27 mouse cellular contexts compared by ENCODE assay signal in the genomic region with DNA sequence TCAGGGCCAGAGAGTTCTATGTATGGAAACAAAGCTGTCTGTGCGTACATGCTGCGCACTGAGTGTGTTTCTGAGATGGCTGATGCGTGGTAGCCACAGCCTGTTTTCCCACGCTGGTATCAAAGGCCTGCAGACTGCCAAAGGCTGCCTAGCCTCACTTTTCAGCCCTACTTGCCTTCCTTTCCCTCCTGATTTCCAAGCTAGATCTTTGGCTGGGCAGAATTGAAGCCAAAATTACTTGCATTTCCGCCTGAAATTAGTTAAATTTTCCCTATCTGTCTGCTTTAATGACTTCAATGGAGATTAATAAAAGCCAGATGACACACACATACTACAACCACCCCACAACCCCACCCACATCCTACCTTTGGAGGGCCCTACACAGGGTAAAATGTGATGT. TPM values are rescaled to one million over a fixed set of nuclear protein-coding genes. Genes with fewer than 3 reads are reported as not detected.
DNase-seq lines count a peak whose midpoint lies in the region; ATAC-seq and TF ChIP-seq lines count a peak whose summit lies in the region.
"Had no signal": no experiment of that assay in that cellular context is flagged by ENCODE, and none has a peak within 500 bp of the region (broad histone marks: within the 10 kb centered on the region; RNA-seq: fewer than 3 reads in every experiment).

No protein-coding gene starts in this region.

- H3K27me3 ChIP-seq in heart, embryonic 13.5 days (replicated peaks) = peaks cover 96% of the 10 kb centered on the region
- H3K27me3 ChIP-seq in heart, embryonic 10.5 days (ENCODE audit: insufficient read depth, poor library complexity, severe bottlenecking) = peaks cover 100% of the 10 kb centered on the region
- H3K27me3 ChIP-seq in kidney, embryonic 15.5 days = peaks cover 97% of the 10 kb centered on the region
- H3K27me3 ChIP-seq in midbrain, embryonic 13.5 days = peaks cover 97% of the 10 kb centered on the region
- H3K27me3 ChIP-seq in midbrain, postnatal 0 days (ENCODE audit: insufficient read depth, low read length) = peaks cover 86% of the 10 kb centered on the region
- peaks cover 94% of the 10 kb centered on the region for H3K27me3 ChIP-seq in limb, embryonic 15.5 days

- no peak for ATAC-seq in heart, embryonic 13.5 days (ENCODE audit: extremely low read depth, insufficient number of reproducible peaks, low FRiP score, low TSS enrichment)
- no peak for ATAC-seq in kidney, embryonic 15.5 days (replicated peaks; ENCODE audit: low FRiP score)
- ATAC-seq in midbrain, embryonic 13.5 days = no peak
- no peak for ATAC-seq in midbrain, postnatal 0 days (ENCODE audit: low FRiP score)
- no peak for ATAC-seq in limb, embryonic 15.5 days (ENCODE audit: insufficient number of reproducible peaks, low FRiP score, low TSS enrichment, low read depth)
- ATAC-seq: forebrain, embryonic 15.5 days; Patski had no signal

- 63% methylated on average over 5 of the region's 5 CpGs for WGBS in heart, embryonic 13.5 days
- WGBS in heart, embryonic 10.5 days = 35% methylated on average over 5 of the region's 5 CpGs
- WGBS in kidney, embryonic 15.5 days = 51% methylated on average over 5 of the region's 5 CpGs
- 21% methylated on average over 5 of the region's 5 CpGs for WGBS in midbrain, embryonic 13.5 days
- whole genome bisulfite sequencing in midbrain, postnatal 0 days = 36% methylated on average over 5 of the region's 5 CpGs
- 58% methylated on average over 5 of the region's 5 CpGs for WGBS in limb, embryonic 15.5 days

- TF ChIP-seq CTCF in midbrain, postnatal 0 days (IDR thresholded peaks at IDR 0.05) = no peak

- no peak overlapping the region for H3K27ac ChIP-seq in heart, embryonic 13.5 days (replicated peaks)
- H3K27ac ChIP-seq in heart, embryonic 10.5 days = no peak overlapping the region
- H3K27ac ChIP-seq in kidney, embryonic 15.5 days = no peak overlapping the region
- H3K27ac ChIP-seq in midbrain, embryonic 13.5 days = no peak overlapping the region
- no peak overlapping the region for H3K27ac ChIP-seq in midbrain, postnatal 0 days (ENCODE audit: low read depth, low read length)
- no peak overlapping the region for H3K27ac ChIP-seq in limb, embryonic 15.5 days
- H3K27ac ChIP-seq: forebrain, embryonic 15.5 days; kidney, postnatal 0 days; liver, embryonic 14.5 days had no signal

- peaks cover 37% of the 10 kb centered on the region for H3K4me1 ChIP-seq in heart, embryonic 13.5 days
- peaks cover 35% of the 10 kb centered on the region for H3K4me1 ChIP-seq in heart, embryonic 10.5 days
- H3K4me1 ChIP-seq in kidney, embryonic 15.5 days = peaks cover 40% of the 10 kb centered on the region
- peaks cover 35% of the 10 kb centered on the region for H3K4me1 ChIP-seq in midbrain, embryonic 13.5 days (replicated peaks)
- H3K4me1 ChIP-seq in midbrain, postnatal 0 days (ENCODE audit: insufficient read depth, low read length) = peaks cover 5% of the 10 kb centered on the region; the same call in 1 of the 2 replicates
- peaks cover 38% of the 10 kb centered on the region for H3K4me1 ChIP-seq in limb, embryonic 15.5 days

- H3K9me3 ChIP-seq in heart, embryonic 13.5 days = no peaks in the 10 kb centered on the region
- H3K9me3 ChIP-seq in heart, embryonic 10.5 days = no peaks in the 10 kb centered on the region
- no peaks in the 10 kb centered on the region for H3K9me3 ChIP-seq in kidney, embryonic 15.5 days (replicated peaks)
- H3K9me3 ChIP-seq in midbrain, embryonic 13.5 days = no peaks in the 10 kb centered on the region
- no peaks in the 10 kb centered on the region for H3K9me3 ChIP-seq in midbrain, postnatal 0 days (ENCODE audit: low read length)
- no peaks in the 10 kb centered on the region for H3K9me3 ChIP-seq in limb, embryonic 15.5 days
- H3K9me3 ChIP-seq: forebrain, embryonic 15.5 days had no signal

- no peak for DNase-seq in heart, embryonic 10.5 days (ENCODE audit: low spot score)
- no peak for DNase-seq in kidney, adult 8-10 months
- no peak for DNase-seq in midbrain, postnatal 0 days (ENCODE audit: low spot score)
- DNase-seq in right cerebral cortex, adult 2 months (ENCODE audit: low spot score in 2 of 2) = no peak
- DNase-seq: adrenal gland, postnatal 36 days; cerebellum, adult 9-10 months; gastrocnemius, postnatal 10 days; heart, postnatal 4 days; right cerebral cortex, postnatal 25 days; spleen, adult 18-20 months had no signal

- H3K4me2 ChIP-seq in heart, embryonic 13.5 days = peak overlapping the region; percentile 79; the same call in 1 of the 2 replicates
- H3K4me2 ChIP-seq in kidney, embryonic 15.5 days = peak overlapping the region; percentile 79; the same call in 1 of the 2 replicates
- peak overlapping the region; percentile 7; the same call in 1 of the 2 replicates for H3K4me2 ChIP-seq in midbrain, embryonic 13.5 days (replicated peaks)
- no peak overlapping the region for H3K4me2 ChIP-seq in midbrain, postnatal 0 days (ENCODE audit: low read depth, low read length, poor library complexity, severe bottlenecking)
- H3K4me2 ChIP-seq in limb, embryonic 15.5 days = no peak overlapping the region

- no peaks in the 10 kb centered on the region for H3K36me3 ChIP-seq in heart, embryonic 13.5 days
- no peaks in the 10 kb centered on the region for H3K36me3 ChIP-seq in heart, embryonic 10.5 days
- H3K36me3 ChIP-seq in kidney, embryonic 15.5 days = no peaks in the 10 kb centered on the region
- H3K36me3 ChIP-seq in midbrain, embryonic 13.5 days = no peaks in the 10 kb centered on the region
- H3K36me3 ChIP-seq in midbrain, postnatal 0 days (ENCODE audit: insufficient read depth, low read length) = no peaks in the 10 kb centered on the region
- H3K36me3 ChIP-seq in limb, embryonic 15.5 days = no peaks in the 10 kb centered on the region
- H3K36me3 ChIP-seq: forebrain, embryonic 15.5 days; G1E had no signal

- H3K4me3 ChIP-seq in heart, embryonic 13.5 days = no peak overlapping the region; the same call in 1 of the 2 replicates
- H3K4me3 ChIP-seq in heart, embryonic 10.5 days = no peak overlapping the region
- H3K4me3 ChIP-seq in kidney, embryonic 15.5 days (replicated peaks) = peak overlapping the region; percentile 48
- 0 out of 2 replicates have a peak overlapping the region, but pooled peaks have one; percentile 47 for H3K4me3 ChIP-seq in midbrain, embryonic 13.5 days (replicated peaks)
- H3K4me3 ChIP-seq in midbrain, postnatal 0 days (ENCODE audit: low read depth, low read length) = no peak overlapping the region
- H3K4me3 ChIP-seq in limb, embryonic 15.5 days = 0 out of 2 replicates have a peak overlapping the region, but pooled peaks have one; percentile 49

- H3K9ac ChIP-seq in heart, embryonic 13.5 days = no peak overlapping the region
- H3K9ac ChIP-seq in kidney, embryonic 15.5 days = no peak overlapping the region
- no peak overlapping the region for H3K9ac ChIP-seq in midbrain, embryonic 13.5 days (replicated peaks)
- H3K9ac ChIP-seq in midbrain, postnatal 0 days (replicated peaks; ENCODE audit: low read length, poor library complexity, severe bottlenecking) = no peak overlapping the region
- H3K9ac ChIP-seq in limb, embryonic 15.5 days = no peak overlapping the region
- H3K9ac ChIP-seq: forebrain, embryonic 15.5 days; liver, embryonic 14.5 days; lung, embryonic 14.5 days had no signal

RNA-seq across cellular contexts. Expression of a gene that starts 1.2 kb away (rescaled TPM):
- polyA plus RNA-seq in heart, embryonic 13.5 days (2015; fragmentation: Nextera tagmentation; extraction: Ambion mirVana) = not detected in 2 replicates
- polyA plus RNA-seq in heart, embryonic 10.5 days (2016; fragmentation: Nextera tagmentation; extraction: Ambion mirVana) = 0.10 and 0.13 TPM in 2 replicates
- 1.1 and 1.2 TPM in 2 replicates for polyA plus RNA-seq in kidney, embryonic 15.5 days (2015; fragmentation: Nextera tagmentation; extraction: Ambion mirVana)
- 0.43 and 0.58 TPM in 2 replicates for polyA plus RNA-seq in midbrain, embryonic 13.5 days (2015; fragmentation: Nextera tagmentation; extraction: Ambion mirVana)
- 4.7 TPM in 1 of 2 replicates, not detected in the other for total RNA-seq in midbrain, postnatal 0 days (2014; rRNA removed)
- polyA plus RNA-seq in midbrain, postnatal 0 days (2015; fragmentation: Nextera tagmentation; extraction: Ambion mirVana) = 0.11 and 0.12 TPM in 2 replicates
- polyA plus RNA-seq in limb, embryonic 15.5 days (2015; fragmentation: Nextera tagmentation; extraction: Ambion mirVana) = 0.20 and 0.27 TPM in 2 replicates
- total RNA-seq: adrenal gland, adult 18-20 months; adrenal gland, postnatal 36 days; G1E; gastrocnemius, postnatal 10 days; granulocyte monocyte progenitor cell, adult 5-6 weeks; layer of hippocampus, postnatal 25 days; megakaryocyte, adult 5-6 weeks had no signal
- polyA plus RNA-seq: G1E; heart, embryonic 16.5 days; intestine, embryonic 14.5 days; liver, embryonic 14.5 days; lung, embryonic 14.5 days; Patski; thymus, postnatal 0 days had no signal

RNA-seq across cellular contexts. Expression of a gene that starts 12.7 kb away (rescaled TPM):
- 14.3 and 15.6 TPM in 2 replicates for polyA plus RNA-seq in heart, embryonic 13.5 days (2015; fragmentation: Nextera tagmentation; extraction: Ambion mirVana)
- polyA plus RNA-seq in heart, embryonic 10.5 days (2016; fragmentation: Nextera tagmentation; extraction: Ambion mirVana) = 15.2 and 19.8 TPM in 2 replicates
- polyA plus RNA-seq in kidney, embryonic 15.5 days (2015; fragmentation: Nextera tagmentation; extraction: Ambion mirVana) = 14.2 and 16.5 TPM in 2 replicates
- 7.7 and 9.0 TPM in 2 replicates for polyA plus RNA-seq in midbrain, embryonic 13.5 days (2015; fragmentation: Nextera tagmentation; extraction: Ambion mirVana)
- total RNA-seq in midbrain, postnatal 0 days (2014; rRNA removed) = 5.9 and 8.3 TPM in 2 replicates
- polyA plus RNA-seq in midbrain, postnatal 0 days (2015; fragmentation: Nextera tagmentation; extraction: Ambion mirVana) = 5.1 and 5.4 TPM in 2 replicates
- polyA plus RNA-seq in limb, embryonic 15.5 days (2015; fragmentation: Nextera tagmentation; extraction: Ambion mirVana) = 16.8 and 17.0 TPM in 2 replicates

Comparison
In these comparisons a context has a peak if more than half of its experiments do, and no peak if none do; other contexts are left out.
1. H3K4me2 ChIP-seq: peak in heart, embryonic 13.5 days (single experiment), kidney, embryonic 15.5 days (single experiment) and midbrain, embryonic 13.5 days (single experiment); none in midbrain, postnatal 0 days (single experiment) and limb, embryonic 15.5 days (single experiment).
2. H3K4me3 ChIP-seq: peak in kidney, embryonic 15.5 days (single experiment), midbrain, embryonic 13.5 days (single experiment) and limb, embryonic 15.5 days (single experiment); none in heart, embryonic 13.5 days (single experiment), heart, embryonic 10.5 days (single experiment) and midbrain, postnatal 0 days (single experiment).